ENCODE assay signal across 18 mouse cellular contexts in genomic region chr14:114037063-114037462, GRCm38 (mm10).
"Had no signal": no experiment of that assay in that cellular context is flagged by ENCODE, and none has a peak within 500 bp of the region (broad histone marks: within the 10 kb centered on the region; RNA-seq: fewer than 3 reads in every experiment).

No protein-coding gene starts in this region.

- H3K9ac ChIP-seq: kidney, embryonic 15.5 days; liver, embryonic 15.5 days; neural tube, embryonic 15.5 days had no signal

- H3K4me1 ChIP-seq: kidney, embryonic 15.5 days; limb, embryonic 10.5 days; liver, embryonic 15.5 days; midbrain, embryonic 10.5 days; neural tube, embryonic 15.5 days had no signal

- H3K4me2 ChIP-seq: kidney, embryonic 15.5 days; liver, embryonic 11.5 days; liver, embryonic 15.5 days; neural tube, embryonic 15.5 days had no signal

- H3K9me3 ChIP-seq: kidney, embryonic 15.5 days; limb, embryonic 10.5 days; liver, embryonic 15.5 days; midbrain, embryonic 10.5 days; neural tube, embryonic 15.5 days had no signal

- H3K27ac ChIP-seq: kidney, embryonic 15.5 days; limb, embryonic 10.5 days; liver, embryonic 15.5 days; midbrain, embryonic 10.5 days; neural tube, embryonic 15.5 days had no signal

- DNase-seq: kidney, adult 18-20 months; kidney, postnatal 25 days; layer of hippocampus, adult 9-11 months; lung, adult 2 months; lung, postnatal 36 days; retina, postnatal 1 day; right cerebral cortex, postnatal 4 days; spleen, adult 18-20 months; thymus, adult 2 months; thymus, postnatal 36 days had no signal

- H3K4me3 ChIP-seq: kidney, embryonic 15.5 days; limb, embryonic 10.5 days; liver, embryonic 15.5 days; midbrain, embryonic 10.5 days; myocyte; neural tube, embryonic 15.5 days had no signal

- ATAC-seq: lung, postnatal 0 days had no signal

- H3K36me3 ChIP-seq: kidney, embryonic 15.5 days; limb, embryonic 10.5 days; liver, embryonic 15.5 days; midbrain, embryonic 10.5 days; neural tube, embryonic 15.5 days had no signal

- H3K27me3 ChIP-seq: kidney, embryonic 15.5 days; liver, embryonic 15.5 days; neural tube, embryonic 15.5 days had no signal
